Mouse (Mus musculus) heart, postnatal 0 days (tissue): Measurements from ENCODE around the gene Rims1. TPM values are rescaled to one million over a fixed set of nuclear protein-coding genes. Genes with fewer than 3 reads are reported as not detected.

Experiments
- ATAC-seq: fragments of 200-750 bp; cut with Nextera tagmentation; 2 replicates; pipeline ENCODE4 v1.8.0; 2017; ENCODE audit warnings: low read depth, moderate number of reproducible peaks, moderate library complexity; ENCODE audit not compliant: insufficient read depth
- DNase-seq: peaks from one replicate; pipeline ENCODE4 v3.0.0-alpha.2; 2016; ENCODE audit warnings: low spot score
- H3K27ac ChIP-seq: fragments of 300-500 bp; sonication (generic); 2 replicates; pipeline ENCODE4 v1.5.1; 2014; ENCODE audit warnings: low read depth, mild to moderate bottlenecking
- H3K27me3 ChIP-seq: fragments of 300-500 bp; sonication (generic); 2 replicates; pipeline ENCODE4 v1.6.1; 2014; ENCODE audit warnings: low read length, mixed read lengths; ENCODE audit not compliant: control insufficient read depth, insufficient read depth
- H3K36me3 ChIP-seq: fragments of 300-500 bp; sonication (generic); replicated peaks from 2 replicates; pipeline ENCODE4 v1.6.1; 2014; ENCODE audit warnings: low read length, mixed read lengths; ENCODE audit not compliant: control insufficient read depth, insufficient read depth
- H3K4me1 ChIP-seq: fragments of 300-500 bp; sonication (generic); 2 replicates; pipeline ENCODE4 v1.6.1; 2014; ENCODE audit warnings: antibody characterized with exemption; ENCODE audit not compliant: control insufficient read depth, insufficient read depth
- H3K4me2 ChIP-seq: fragments of 300-500 bp; sonication (generic); 2 replicates; pipeline ENCODE4 v1.6.1; 2014; ENCODE audit warnings: low read depth, mild to moderate bottlenecking, low read length, moderate library complexity
- H3K4me3 ChIP-seq: fragments of 300-500 bp; sonication (generic); 2 replicates; pipeline ENCODE4 v1.5.1; 2014; ENCODE audit warnings: low read depth, low read length
- H3K9ac ChIP-seq: fragments of 300-500 bp; sonication (generic); replicated peaks from 2 replicates; pipeline ENCODE4 v1.6.1; 2014; ENCODE audit warnings: low read depth, low read length, mixed read lengths
- H3K9me3 ChIP-seq: fragments of 300-500 bp; sonication (generic); replicated peaks from 2 replicates; pipeline ENCODE4 v1.6.1; 2016; ENCODE audit warnings: low read length; ENCODE audit not compliant: control insufficient read depth
- CTCF ChIP-seq: IDR thresholded peaks from 2 replicates; pipeline ENCODE4 v1.5.1; 2016; ENCODE audit warnings: antibody characterized with exemption, control low read depth, low read depth
- EP300 ChIP-seq: IDR thresholded peaks from 2 replicates; pipeline ENCODE4 v1.6.1; 2016; ENCODE audit warnings: antibody characterized with exemption, low read depth
- WGBS: fragments of 180-500 bp; shearing (Covaris S2); extraction: QIAGEN DNeasy Blood & Tissue Kit; methylation state at CpG from one replicate; pipeline ENCODE4 v1.1.7; 2014; 5-methylcytosine and 5-hydroxymethylcytosine counted together
- polyA plus RNA-seq: library from polyadenylated mRNA; unstranded; fragments of >200 nt; fragmentation: Nextera tagmentation; extraction: Ambion mirVana; gene quantifications from 2 replicates; pipeline ENCODE4 v1.2.1, GENCODE M21; 2015
- total RNA-seq: library from RNA; depleted of rRNA; stranded (reverse); fragments of >200 nt; gene quantifications from 2 replicates; pipeline ENCODE4 v1.2.3, GENCODE M21; 2014; ENCODE audit warnings: low replicate concordance

The Rims1 gene
- total and polyA plus RNA-seq, 2 experiments from 2014 or later = 0.59 to 2.6 TPM

- ATAC-seq (no peak), DNase-seq (no peak)
- no peak for TF ChIP-seq CTCF
- TF ChIP-seq EP300 = no peak
- Histone ChIP-seq H3K36me3 (no peaks in the 10 kb centered on the region), H3K4me1 (no peaks in the 10 kb centered on the region), H3K9me3 (no peaks in the 10 kb centered on the region), H3K9ac (no peak overlapping the region), H3K27ac (no peak overlapping the region), H3K4me2 (no peak overlapping the region), H3K4me3 (no peak overlapping the region), H3K27me3 (no peaks in the 10 kb centered on the region)
These were observed 556.9 kb downstream of the Rims1 start for GRCm38 (mm10) chr1:22248898-22249386.

- H3K9me3 ChIP-seq = no peaks in the 10 kb centered on the region
- H3K36me3 ChIP-seq = no peaks in the 10 kb centered on the region
- DNase-seq = no peak
- no peak for ATAC-seq
- H3K27me3 ChIP-seq = no peaks in the 10 kb centered on the region
- 92% methylated on average over 2 of the region's 2 CpGs for WGBS
- TF ChIP-seq EP300 (no peak), CTCF (no peak)
- no peak overlapping the region for H3K27ac ChIP-seq
- no peak overlapping the region for H3K4me2 ChIP-seq
- no peak overlapping the region for H3K9ac ChIP-seq
- H3K4me1 ChIP-seq = no peaks in the 10 kb centered on the region
- H3K4me3 ChIP-seq = no peak overlapping the region
These were observed 560.0 kb downstream of the Rims1 start for GRCm38 (mm10) chr1:22245748-22246147.
